Mouse (Mus musculus) embryo, embryonic 10.5 days (tissue): ENCODE data around the gene Atp6v0e2.

Source experiments
- DNase-seq: peaks from one replicate; pipeline ENCODE4 v3.0.0-alpha.2; 2015; ENCODE audit warnings: low spot score

Gene Atp6v0e2

DNA sequence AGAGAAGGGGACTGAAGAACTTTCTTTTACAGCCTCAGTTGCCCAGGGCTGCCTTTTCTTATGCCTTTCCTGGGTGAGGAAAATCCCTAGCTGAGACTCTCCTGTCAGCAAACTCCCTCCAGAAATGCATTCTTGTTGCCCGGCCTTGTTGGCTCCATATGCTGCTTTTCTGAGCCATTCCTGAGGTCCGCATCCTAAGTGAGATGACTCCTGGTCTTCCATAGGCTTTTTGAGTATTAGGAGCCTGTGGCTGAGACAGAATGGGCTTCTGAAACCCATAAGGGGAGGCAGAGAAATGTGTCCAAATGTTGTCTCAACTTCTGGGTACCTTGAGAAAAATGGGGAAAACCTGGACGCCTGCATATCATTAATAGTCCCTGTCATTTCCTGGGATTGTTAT is 36.6 kb downstream of the Atp6v0e2 start:
- no peak for DNase-seq

- DNase-seq, result no peak
Measured at GRCm38 (mm10) chr6:48578736-48579135, 41.3 kb downstream of the Atp6v0e2 start.

GRCm38 (mm10) chr6:48579215-48579648 is 41.8 kb downstream of the Atp6v0e2 start:
- DNase-seq, result no peak

DNA sequence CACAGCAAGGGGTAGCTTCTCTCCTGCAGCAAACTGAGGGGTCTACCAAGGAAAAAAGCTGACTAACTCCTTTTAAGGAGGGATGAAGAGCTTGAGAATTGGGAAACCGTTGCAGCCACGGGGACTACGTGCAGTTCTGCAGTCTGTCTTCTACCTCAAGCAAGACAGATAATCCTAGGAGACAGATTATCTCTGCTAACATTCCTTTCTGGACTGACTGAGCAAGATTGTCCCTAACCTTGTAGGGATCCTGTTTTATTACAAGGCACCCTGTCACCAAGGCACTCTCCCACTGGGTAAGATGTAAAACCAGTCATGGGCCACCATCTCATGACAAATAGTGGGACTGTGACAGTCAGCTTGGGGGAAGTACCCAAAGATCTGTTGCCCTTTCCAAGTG is 43.8 kb downstream of the Atp6v0e2 start:
- no peak for DNase-seq

DNA sequence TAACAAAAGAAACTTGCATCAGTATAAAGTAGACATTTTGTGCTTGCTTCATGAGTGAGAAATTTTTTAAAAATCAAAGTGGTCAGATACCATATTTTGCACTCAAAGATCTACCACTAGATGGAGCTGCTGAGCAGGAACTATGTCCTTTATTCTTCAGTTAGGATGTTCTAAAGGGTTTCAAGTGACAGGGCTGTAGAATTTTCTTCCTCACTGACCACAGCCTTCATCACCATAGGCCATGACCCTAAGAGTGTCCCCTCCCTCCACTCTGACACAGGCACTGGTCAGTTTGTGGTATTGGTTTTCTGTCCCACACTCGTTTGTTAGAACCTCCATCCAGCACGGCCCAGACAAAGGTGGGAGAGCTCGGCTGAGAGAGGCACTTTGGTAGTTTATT is 44.6 kb downstream of the Atp6v0e2 start:
- peak; percentile 88 for DNase-seq

- DNase-seq, result no peak
Measured at GRCm38 (mm10) chr6:48589194-48589750, 51.9 kb downstream of the Atp6v0e2 start, which contains the start of gene Gm45021. Gm45021 (plus strand) TSS chr6:48589610.
